Mouse (Mus musculus): ENCODE data around the gene Pygo1. TPM values are rescaled to one million over a fixed set of nuclear protein-coding genes. Genes with fewer than 3 reads are reported as not detected.

Pygo1 gene
- 12.0 and 13.0 TPM in 2 replicates for polyA plus RNA-seq (2016; fragmentation: Nextera tagmentation; extraction: Ambion mirVana)

DNA sequence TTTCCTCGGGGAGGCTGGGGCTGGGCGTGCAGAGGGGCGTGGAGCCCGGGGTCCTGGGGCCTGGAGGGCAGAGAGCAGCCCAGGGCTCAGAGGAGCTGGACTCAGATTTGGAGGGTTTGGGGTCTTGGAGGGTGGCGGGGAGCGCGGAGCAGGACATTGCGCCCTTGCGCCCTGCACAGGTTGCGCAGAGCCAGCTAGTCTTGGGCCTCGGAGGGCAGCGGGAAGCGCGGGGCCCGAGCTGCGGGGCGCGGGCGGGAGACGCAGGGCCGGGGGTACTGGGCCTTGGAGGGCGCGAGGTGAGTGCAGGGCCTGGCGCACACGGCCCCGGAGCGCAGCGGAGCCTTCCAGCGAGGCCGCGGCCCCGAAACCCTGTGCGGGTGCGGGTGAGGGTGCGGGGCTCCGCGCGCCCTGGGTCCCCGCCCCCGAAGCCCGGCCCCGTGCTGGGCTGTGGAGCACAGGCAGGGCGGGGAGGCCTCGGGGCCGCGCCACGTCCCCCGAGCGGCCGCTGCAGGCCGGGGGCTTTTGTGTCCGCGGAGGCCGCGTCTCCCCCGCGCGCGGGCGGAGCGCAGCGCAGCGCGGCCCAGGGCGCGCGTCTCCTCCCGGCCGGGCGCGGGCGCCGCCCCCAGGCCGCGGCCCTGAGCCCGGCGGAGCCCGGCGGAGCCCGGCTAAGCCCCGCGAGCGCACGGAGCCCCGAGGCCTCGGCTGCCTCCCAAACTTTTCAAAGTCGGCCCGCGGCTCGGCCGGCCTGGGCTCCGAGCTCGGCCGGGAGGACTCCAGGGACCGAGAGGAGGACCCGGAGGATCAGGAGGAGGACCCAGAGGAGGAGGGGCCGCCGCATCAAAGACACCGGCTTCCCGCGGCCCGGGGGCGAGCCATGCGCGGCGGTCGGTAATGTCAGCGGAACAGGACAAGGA, at the start of gene Pygo1:
TSS of gene Pygo1 (plus strand) at position 625 of the 914 bp plus-strand sequence.
- peaks cover 14% of the 10 kb centered on the region for H3K4me1 ChIP-seq
- H3K9me3 ChIP-seq = no peaks in the 10 kb centered on the region
- peak within 1 kb of the TSS; percentile 89 for H3K4me2 ChIP-seq (replicated peaks)
- H3K27me3 ChIP-seq (replicated peaks) = 0 out of 2 replicates have a peak, but pooled peaks cover 7% of the 10 kb centered on the region
- ATAC-seq (ENCODE audit: low FRiP score, low read depth) = peak; percentile 81
- H3K36me3 ChIP-seq = no peaks in the 10 kb centered on the region
- H3K9ac ChIP-seq = peak within 1 kb of the TSS; percentile 94
- peak within 1 kb of the TSS; percentile 53; the same call in 1 of the 2 replicates for H3K27ac ChIP-seq
- 1% methylated on average over 108 of the region's 108 CpGs for WGBS
- peak within 1 kb of the TSS; percentile 80 for H3K4me3 ChIP-seq

- H3K4me1 ChIP-seq = peaks cover 47% of the 10 kb centered on the region
- WGBS = 91% methylated on average over 2 of the region's 2 CpGs
- ATAC-seq (ENCODE audit: low FRiP score, low read depth) = no peak
- H3K36me3 ChIP-seq = no peaks in the 10 kb centered on the region
- no peaks in the 10 kb centered on the region for H3K9me3 ChIP-seq
- no peak overlapping the region for H3K27ac ChIP-seq
- no peaks in the 10 kb centered on the region for H3K27me3 ChIP-seq (replicated peaks)
- H3K4me2 ChIP-seq (replicated peaks) = no peak overlapping the region
- H3K4me3 ChIP-seq = no peak overlapping the region
- H3K9ac ChIP-seq = no peak overlapping the region
These were observed 49.6 kb upstream of the Pygo1 start for GRCm38 (mm10) chr9:72875878-72876277.

DNA sequence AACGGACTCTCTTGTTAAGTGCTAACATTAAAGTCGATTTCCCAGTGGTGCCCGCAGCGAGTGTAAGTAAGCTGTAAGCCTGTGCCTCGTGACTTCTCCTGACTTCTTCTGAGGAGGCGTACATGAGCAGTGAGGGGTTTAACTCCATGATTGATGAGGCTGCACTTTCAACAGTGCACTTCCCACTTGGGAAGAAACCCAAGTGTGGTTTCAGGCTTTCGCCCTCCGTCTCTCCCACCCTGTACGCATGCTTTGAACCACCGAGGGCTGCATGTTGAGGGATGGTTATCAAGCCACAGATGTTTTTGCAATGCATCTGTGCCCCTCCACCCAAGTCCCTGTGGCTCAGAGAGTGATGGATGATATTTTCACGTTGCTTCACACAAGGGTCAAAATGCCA, 47.5 kb upstream of the Pygo1 start:
- Histone ChIP-seq H3K36me3 (no peaks in the 10 kb centered on the region), H3K27ac (no peak overlapping the region), H3K4me2 (replicated peaks) (peak overlapping the region; percentile 39)

GRCm38 (mm10) chr9:72878656-72879055, 46.8 kb upstream of the Pygo1 start:
- H3K9ac ChIP-seq = no peak overlapping the region
- H3K4me3 ChIP-seq = no peak overlapping the region
- WGBS = 39% methylated on average over 6 of the region's 6 CpGs
- H3K27ac ChIP-seq = no peak overlapping the region
- H3K4me1 ChIP-seq = peaks cover 40% of the 10 kb centered on the region
- no peaks in the 10 kb centered on the region for H3K27me3 ChIP-seq (replicated peaks)
- H3K9me3 ChIP-seq = no peaks in the 10 kb centered on the region
- H3K36me3 ChIP-seq = no peaks in the 10 kb centered on the region
- ATAC-seq (ENCODE audit: low FRiP score, low read depth) = no peak
- peak overlapping the region; percentile 39; the same call in 1 of the 2 replicates for H3K4me2 ChIP-seq (replicated peaks)

More for the DNA sequence above, 47.5 kb upstream of the Pygo1 start:
- no peak overlapping the region for H3K9ac ChIP-seq
- peaks cover 40% of the 10 kb centered on the region for H3K4me1 ChIP-seq
- peak; percentile 28; the same call in 1 of the 2 replicates for ATAC-seq (ENCODE audit: low FRiP score, low read depth)
- WGBS = 8% methylated on average over 11 of the region's 11 CpGs
- no peaks in the 10 kb centered on the region for H3K27me3 ChIP-seq (replicated peaks)
- no peak overlapping the region for H3K4me3 ChIP-seq
- no peaks in the 10 kb centered on the region for H3K9me3 ChIP-seq

GRCm38 (mm10) chr9:72879601-72880000, 45.8 kb upstream of the Pygo1 start:
- no peaks in the 10 kb centered on the region for H3K9me3 ChIP-seq
- WGBS = 51% methylated on average over 3 of the region's 3 CpGs
- no peak for ATAC-seq (ENCODE audit: low FRiP score, low read depth)
- H3K27me3 ChIP-seq (replicated peaks) = no peaks in the 10 kb centered on the region
- no peak overlapping the region for H3K4me3 ChIP-seq
- H3K4me1 ChIP-seq = peaks cover 40% of the 10 kb centered on the region
- H3K36me3 ChIP-seq = no peaks in the 10 kb centered on the region
- H3K4me2 ChIP-seq (replicated peaks) = no peak overlapping the region
- no peak overlapping the region for H3K9ac ChIP-seq
- no peak overlapping the region for H3K27ac ChIP-seq

- H3K36me3 ChIP-seq = no peaks in the 10 kb centered on the region
- 0 out of 2 replicates have a peak overlapping the region, but pooled peaks have one; percentile 17 for H3K9ac ChIP-seq
- H3K4me2 ChIP-seq (replicated peaks) = peak overlapping the region; percentile 24; the same call in 1 of the 2 replicates
- ATAC-seq (ENCODE audit: low FRiP score, low read depth) = no peak
- no peaks in the 10 kb centered on the region for H3K9me3 ChIP-seq
- no peak overlapping the region for H3K27ac ChIP-seq
- 19% methylated on average over 16 of the region's 16 CpGs for WGBS
- no peaks in the 10 kb centered on the region for H3K27me3 ChIP-seq (replicated peaks)
- H3K4me3 ChIP-seq = no peak overlapping the region
- H3K4me1 ChIP-seq = peaks cover 40% of the 10 kb centered on the region
These were observed 45.1 kb upstream of the Pygo1 start for GRCm38 (mm10) chr9:72880225-72880960.

DNA sequence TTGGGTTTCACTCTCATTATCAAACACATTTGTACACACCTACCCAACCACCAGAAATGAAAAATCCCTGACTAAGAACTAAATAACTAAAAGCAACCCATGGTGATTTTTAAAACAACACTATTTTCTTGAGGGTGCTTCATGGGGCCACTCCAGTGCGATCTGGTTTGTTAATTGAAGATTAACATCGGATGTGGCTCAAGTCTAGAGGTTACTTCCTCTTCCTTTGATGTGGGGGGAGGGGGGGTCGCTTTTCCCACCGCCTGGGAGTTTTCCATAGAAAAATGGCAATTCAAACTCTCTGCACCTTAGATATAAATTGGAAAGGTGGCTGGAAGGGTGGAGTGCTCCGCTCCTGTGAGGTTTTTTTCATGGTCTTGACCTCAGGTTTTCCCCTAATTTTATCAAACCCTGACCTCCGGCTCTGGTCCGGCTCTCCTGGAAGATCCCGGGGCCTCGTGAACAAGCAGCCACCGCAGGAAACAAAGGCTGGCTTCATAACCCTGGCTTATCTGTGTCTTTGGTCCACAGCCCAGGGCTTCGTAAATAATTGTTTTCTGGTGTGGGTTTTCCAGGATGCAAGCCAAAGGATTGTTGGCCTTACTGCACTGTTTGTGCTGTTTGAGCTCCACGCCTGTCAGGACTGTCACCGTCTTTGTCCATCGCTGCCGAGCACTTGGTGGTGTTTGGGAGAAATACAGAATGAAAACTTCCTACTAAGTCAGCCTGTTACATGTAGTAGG, 44.2 kb upstream of the Pygo1 start:
- H3K9me3 ChIP-seq = no peaks in the 10 kb centered on the region
- no peak overlapping the region for H3K27ac ChIP-seq
- no peaks in the 10 kb centered on the region for H3K27me3 ChIP-seq (replicated peaks)
- 28% methylated on average over 15 of the region's 15 CpGs for WGBS
- H3K9ac ChIP-seq = no peak overlapping the region
- peaks cover 40% of the 10 kb centered on the region for H3K4me1 ChIP-seq
- H3K4me3 ChIP-seq = no peak overlapping the region
- H3K4me2 ChIP-seq (replicated peaks) = no peak overlapping the region
- ATAC-seq (ENCODE audit: low FRiP score, low read depth) = no peak
- no peaks in the 10 kb centered on the region for H3K36me3 ChIP-seq

DNA sequence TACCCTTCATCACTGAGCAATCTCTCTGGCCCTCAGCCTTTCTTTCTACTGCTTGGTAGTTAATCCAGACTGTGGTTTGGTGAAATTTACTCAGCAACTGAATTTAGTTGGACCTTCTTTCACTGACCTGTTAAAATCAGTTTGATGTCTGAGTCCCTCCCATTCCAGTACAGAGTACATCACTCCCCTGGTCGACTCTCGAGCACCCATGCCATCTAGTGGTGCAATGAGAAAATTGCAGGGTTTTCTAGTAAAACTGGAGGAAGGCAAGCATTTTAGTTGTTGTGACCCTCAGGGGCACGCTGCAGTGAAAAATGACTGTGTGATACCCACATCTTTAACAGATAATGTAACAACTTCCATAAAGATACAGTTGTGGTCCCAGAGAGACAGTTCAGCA, 41.5 kb upstream of the Pygo1 start:
- H3K27ac ChIP-seq = no peak overlapping the region

GRCm38 (mm10) chr9:72889777-72890176, 35.7 kb upstream of the Pygo1 start:
- no peak for ATAC-seq (ENCODE audit: low FRiP score, low read depth)
- Histone ChIP-seq H3K27me3 (replicated peaks) (no peaks in the 10 kb centered on the region), H3K9me3 (no peaks in the 10 kb centered on the region), H3K4me2 (replicated peaks) (no peak overlapping the region), H3K4me1 (no peaks in the 10 kb centered on the region), H3K9ac (no peak overlapping the region), H3K27ac (no peak overlapping the region), H3K36me3 (peaks cover 6% of the 10 kb centered on the region), H3K4me3 (no peak overlapping the region)
- WGBS = 89% methylated on average over 1 of the region's 1 CpGs

More for the DNA sequence above, 41.5 kb upstream of the Pygo1 start:
- ATAC-seq (ENCODE audit: low FRiP score, low read depth) = no peak
- no peaks in the 10 kb centered on the region for H3K36me3 ChIP-seq
- peaks cover 19% of the 10 kb centered on the region for H3K4me1 ChIP-seq
- H3K9ac ChIP-seq = no peak overlapping the region
- WGBS = 17% methylated on average over 3 of the region's 3 CpGs
- H3K27me3 ChIP-seq (replicated peaks) = no peaks in the 10 kb centered on the region
- no peaks in the 10 kb centered on the region for H3K9me3 ChIP-seq
- no peak overlapping the region for H3K4me3 ChIP-seq
- H3K4me2 ChIP-seq (replicated peaks) = no peak overlapping the region

GRCm38 (mm10) chr9:72890499-72891085, 34.9 kb upstream of the Pygo1 start:
- H3K4me3 ChIP-seq = no peak overlapping the region
- H3K27ac ChIP-seq = no peak overlapping the region
- peaks cover 9% of the 10 kb centered on the region for H3K36me3 ChIP-seq
- no peak overlapping the region for H3K9ac ChIP-seq
- H3K9me3 ChIP-seq = no peaks in the 10 kb centered on the region
- WGBS = 77% methylated on average over 10 of the region's 10 CpGs
- H3K4me1 ChIP-seq = no peaks in the 10 kb centered on the region
- ATAC-seq (ENCODE audit: low FRiP score, low read depth) = no peak
- no peak overlapping the region for H3K4me2 ChIP-seq (replicated peaks)
- H3K27me3 ChIP-seq (replicated peaks) = no peaks in the 10 kb centered on the region

DNA sequence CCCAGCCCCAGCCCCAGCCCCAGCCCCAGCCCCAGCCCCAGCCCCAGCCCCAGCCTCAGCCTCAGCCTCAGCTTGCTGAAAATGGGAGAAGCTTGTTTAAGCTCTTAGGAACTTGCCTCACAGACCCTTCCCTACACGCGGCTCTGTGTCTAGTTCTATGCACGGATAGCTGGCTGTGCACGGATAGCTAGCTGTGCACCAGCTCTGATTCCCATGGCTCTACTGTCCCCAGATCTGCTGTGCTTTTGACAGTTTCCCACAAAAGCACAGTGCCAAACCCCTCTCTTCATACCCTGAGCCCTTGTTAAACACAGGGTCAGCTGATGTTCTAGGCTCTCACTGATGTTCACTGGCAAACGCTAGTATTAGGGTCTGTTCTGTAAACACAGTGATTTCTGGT, 32.7 kb upstream of the Pygo1 start:
- Histone ChIP-seq H3K9me3 (no peaks in the 10 kb centered on the region), H3K4me2 (replicated peaks) (no peak overlapping the region), H3K9ac (no peak overlapping the region), H3K4me1 (no peaks in the 10 kb centered on the region), H3K36me3 (peaks cover 9% of the 10 kb centered on the region), H3K27ac (no peak overlapping the region), H3K4me3 (no peak overlapping the region), H3K27me3 (replicated peaks) (no peaks in the 10 kb centered on the region)
- 97% methylated on average over 5 of the region's 5 CpGs for WGBS
- ATAC-seq (ENCODE audit: low FRiP score, low read depth) = no peak
